Mouse (Mus musculus): ENCODE measurements around the gene Slc5a5.
"Not testable (repeated sequence)": the region's sequence is repeated elsewhere in the genome, so short reads cannot be mapped to it uniquely, and the experiment has no call there.

Gene Slc5a5

GRCm38 (mm10) chr8:70902211-70902610, 9.7 kb upstream of the Slc5a5 start:
- DNase-seq (ENCODE audit: low spot score): no peak

DNA sequence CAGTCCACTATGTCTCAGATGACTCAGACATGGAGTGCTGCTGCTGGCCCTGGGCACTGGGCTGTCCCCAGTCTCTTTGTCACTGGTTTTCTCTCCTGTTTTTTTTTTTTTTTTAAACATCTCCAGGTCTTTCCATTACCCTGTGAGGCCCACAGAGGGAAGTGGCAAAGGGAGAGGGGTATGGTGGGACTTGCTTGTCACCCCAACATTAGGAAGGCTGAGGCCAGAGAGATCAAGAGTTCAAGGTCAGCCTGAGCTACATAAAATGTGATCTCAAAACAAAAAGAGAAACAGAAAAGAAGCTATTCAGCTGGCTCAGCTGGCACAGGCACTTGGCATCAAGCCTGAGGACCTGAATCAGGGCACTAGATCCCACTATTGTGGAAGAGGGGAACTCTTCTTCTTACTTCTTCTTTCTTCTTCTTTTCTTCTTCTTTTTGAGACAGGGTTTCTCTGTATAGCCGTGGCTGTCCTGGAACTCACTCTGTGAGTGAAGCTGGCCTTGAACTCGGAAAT, 8.4 kb upstream of the Slc5a5 start:
- DNase-seq (ENCODE audit: low spot score): no peak

- DNase-seq (ENCODE audit: low spot score): no peak
These were observed 6.7 kb upstream of the Slc5a5 start for GRCm38 (mm10) chr8:70899226-70899625.

DNA sequence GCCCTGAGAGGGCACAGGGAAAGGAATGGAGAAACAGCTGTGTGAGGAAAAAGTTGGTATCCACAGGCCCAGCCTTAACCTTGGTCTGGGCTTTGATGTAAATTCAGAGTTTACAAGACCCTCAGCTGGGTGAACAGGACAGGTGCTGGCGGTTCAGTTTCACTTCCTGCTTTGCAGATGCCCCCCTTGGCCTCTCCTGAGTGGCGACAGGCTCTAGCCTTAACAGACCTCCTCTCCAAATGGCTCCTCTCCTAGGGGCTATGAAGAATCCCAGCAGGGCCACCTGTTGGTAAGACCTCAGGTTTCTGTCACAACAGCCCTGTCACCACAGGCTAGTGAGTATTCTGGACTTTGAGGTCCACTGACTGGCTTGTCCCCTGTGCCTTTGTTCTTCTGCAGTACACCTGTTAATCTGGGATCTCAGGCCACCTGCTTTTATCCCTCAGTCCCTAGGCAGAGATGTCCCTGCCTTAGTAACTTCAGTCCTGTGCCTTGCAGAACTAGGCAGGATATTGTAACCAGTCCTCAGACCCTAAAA, 6.2 kb upstream of the Slc5a5 start:
- DNase-seq (ENCODE audit: low spot score): no peak

GRCm38 (mm10) chr8:70897681-70898413, 5.3 kb upstream of the Slc5a5 start:
- DNase-seq (ENCODE audit: low spot score): peak; percentile 54

DNA sequence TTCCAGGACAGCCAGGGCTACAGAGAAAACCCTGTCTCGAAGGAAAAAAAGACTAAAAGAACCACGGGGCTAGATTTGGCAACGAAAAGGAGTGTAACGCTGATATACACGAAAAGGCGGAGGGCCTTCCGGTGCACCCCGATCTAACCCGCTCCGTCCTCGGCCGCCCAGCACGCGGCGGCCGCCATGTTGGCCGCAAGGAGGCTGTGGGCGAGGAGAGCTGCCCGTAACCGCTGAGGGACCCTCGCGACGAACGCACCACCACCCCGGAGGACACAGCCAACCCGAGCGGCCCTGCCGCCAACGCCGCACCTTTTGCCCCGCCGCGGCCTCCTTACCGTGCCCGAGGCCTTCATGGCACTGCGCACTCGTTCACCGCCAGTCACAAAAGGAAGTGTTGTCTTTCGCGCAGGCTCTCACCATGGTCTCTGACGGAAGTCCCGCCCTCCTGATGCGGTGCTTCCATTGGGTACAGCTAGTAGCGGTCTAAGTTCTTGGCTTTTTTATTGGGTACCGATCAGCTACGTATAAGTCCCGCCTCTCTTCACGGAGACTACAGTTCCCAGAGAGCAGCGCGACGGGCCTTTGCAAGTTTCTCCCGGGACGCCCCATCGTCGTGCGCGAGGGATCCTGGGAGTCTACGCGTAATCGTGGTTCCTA, 4.6 kb upstream of the Slc5a5 start, which contains the start of gene Rpl18a:
Gene Rpl18a (minus strand): TSS at position 392 of the 660 bp plus-strand sequence.
- DNase-seq (ENCODE audit: low spot score): peak; percentile 68

- no peak for DNase-seq (ENCODE audit: low spot score)
These were observed 3.9 kb upstream of the Slc5a5 start for GRCm38 (mm10) chr8:70896316-70897020.

DNA sequence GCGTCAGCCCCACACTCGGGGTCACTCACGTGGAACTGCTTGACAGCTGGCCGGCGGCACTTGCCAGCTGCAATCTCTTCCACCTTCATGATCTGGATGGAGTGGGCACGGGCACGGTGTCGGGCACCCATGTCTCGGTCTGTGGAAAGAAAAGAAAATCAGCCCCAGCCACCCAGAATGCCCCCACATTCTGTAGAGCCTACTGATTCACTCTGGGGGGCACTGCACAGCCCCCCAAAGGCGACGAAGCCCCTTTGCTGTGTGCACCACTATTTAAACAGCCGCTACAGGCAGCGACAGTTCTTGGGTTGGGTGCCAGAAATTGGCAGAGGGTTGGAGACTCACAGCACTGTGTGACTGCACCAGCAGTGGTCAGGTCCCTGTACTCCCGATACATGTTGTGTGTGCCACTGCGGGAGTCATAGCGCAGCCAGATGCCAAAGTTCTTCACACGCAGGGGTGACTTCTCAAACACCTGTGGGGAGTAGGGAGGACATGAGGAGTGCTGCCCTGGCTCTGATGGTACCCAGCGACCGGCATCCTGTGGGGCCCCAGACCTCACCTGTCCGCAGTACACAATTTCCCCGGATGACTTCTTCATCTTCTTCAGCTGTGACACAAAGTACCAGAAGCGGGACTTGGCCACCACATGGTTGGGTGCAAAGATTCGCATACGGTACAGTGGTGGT, 3.2 kb upstream of the Slc5a5 start:
- DNase-seq (ENCODE audit: low spot score): not testable (repeated sequence)

DNA sequence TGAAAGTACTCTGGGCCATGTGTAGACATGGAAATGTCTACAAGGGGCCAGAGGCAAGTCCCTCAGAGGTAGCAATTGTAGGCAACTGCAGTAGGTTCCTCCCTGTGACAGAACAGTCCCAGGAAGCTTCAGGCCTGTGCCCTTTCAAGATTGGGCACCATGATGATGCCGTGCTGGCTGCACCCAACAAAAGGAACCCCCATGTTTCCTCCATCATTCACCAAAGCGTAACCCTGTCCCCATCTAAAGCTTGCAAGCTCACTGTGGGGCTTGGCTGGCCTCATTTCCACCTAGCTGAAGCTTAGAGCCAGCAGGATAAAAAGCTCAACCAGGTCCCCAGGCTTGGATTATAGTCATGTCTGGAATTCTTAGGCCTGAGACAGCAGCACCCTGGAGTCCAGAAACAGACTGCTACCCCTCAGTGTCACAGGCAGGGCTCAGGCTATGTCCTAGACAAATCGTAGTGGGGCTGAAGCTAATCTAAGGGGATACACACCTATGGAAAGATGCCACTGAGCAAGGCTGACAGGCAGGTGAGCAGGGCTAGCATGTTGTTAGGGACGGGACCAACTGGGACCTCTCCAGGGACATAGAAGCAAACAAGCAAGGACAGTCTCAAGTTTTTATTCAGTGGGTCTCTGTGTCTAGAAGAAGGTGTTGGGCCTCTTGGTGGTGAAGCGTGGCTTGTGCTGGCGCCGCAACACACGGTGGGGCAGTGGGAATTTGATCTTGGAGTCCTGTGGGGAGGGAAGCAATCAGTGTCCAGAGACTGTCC, 2.4 kb upstream of the Slc5a5 start:
- no peak for DNase-seq (ENCODE audit: low spot score)

GRCm38 (mm10) chr8:70894385-70894720, 1.8 kb upstream of the Slc5a5 start:
- no peak for DNase-seq (ENCODE audit: low spot score)

- DNase-seq (ENCODE audit: low spot score): no peak
These were observed 1.3 kb upstream of the Slc5a5 start for GRCm38 (mm10) chr8:70893656-70894384.

- DNase-seq (ENCODE audit: low spot score): no peak
These were observed 519 bp upstream of the Slc5a5 start for GRCm38 (mm10) chr8:70892896-70893655.

- DNase-seq (ENCODE audit: low spot score): no peak
These were observed 1.2 kb downstream of the Slc5a5 start for GRCm38 (mm10) chr8:70891356-70891755.

- DNase-seq (ENCODE audit: low spot score): no peak
These were observed 1.9 kb downstream of the Slc5a5 start for GRCm38 (mm10) chr8:70890656-70891055.

- no peak for DNase-seq (ENCODE audit: low spot score)
These were observed 4.9 kb downstream of the Slc5a5 start for GRCm38 (mm10) chr8:70887669-70888068.

GRCm38 (mm10) chr8:70885612-70886011, 6.9 kb downstream of the Slc5a5 start:
- no peak for DNase-seq (ENCODE audit: low spot score)

DNA sequence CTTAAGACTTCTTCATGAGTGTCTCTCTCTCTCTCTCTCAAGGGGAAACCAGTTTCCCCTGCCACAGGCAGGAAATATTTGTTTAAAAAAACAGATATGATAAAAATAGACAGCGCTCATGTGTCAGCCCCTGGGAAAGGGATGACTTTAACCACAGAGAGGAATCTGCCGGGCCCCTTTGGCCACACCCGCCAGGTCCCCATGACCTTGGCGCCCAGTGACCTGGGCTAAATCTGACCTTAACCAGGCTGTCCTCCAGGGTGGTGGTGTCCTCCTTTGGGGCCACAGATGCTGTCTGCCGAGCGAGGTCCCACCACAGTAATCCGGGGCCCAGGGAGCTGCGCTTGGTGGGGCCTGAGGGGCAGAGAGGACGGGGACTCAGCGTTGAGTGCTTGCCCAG, 7.9 kb downstream of the Slc5a5 start:
- no peak for DNase-seq (ENCODE audit: low spot score)

DNA sequence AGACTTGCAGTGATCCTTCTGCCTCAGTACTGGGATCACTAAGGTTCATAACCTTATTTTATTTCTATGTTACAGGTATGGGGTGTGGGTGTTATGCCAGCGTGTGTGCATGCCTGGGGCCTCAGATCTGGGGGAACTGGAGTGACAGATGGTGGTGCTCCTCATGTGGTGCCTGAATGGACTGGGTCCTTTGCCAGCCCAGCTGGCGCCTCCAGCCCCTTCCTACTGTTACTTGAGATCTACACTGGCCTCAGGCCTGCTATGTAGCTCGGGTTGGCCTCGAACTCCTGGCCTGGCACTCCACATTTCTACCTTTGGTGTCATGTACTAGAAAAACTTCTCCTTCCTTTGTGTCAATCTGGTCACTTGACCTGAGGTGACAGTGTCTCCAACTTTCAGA, 8.4 kb downstream of the Slc5a5 start:
- no peak for DNase-seq (ENCODE audit: low spot score)

- DNase-seq (ENCODE audit: low spot score): no peak
These were observed 12.0 kb downstream of the Slc5a5 start for GRCm38 (mm10) chr8:70880546-70880945.

DNA sequence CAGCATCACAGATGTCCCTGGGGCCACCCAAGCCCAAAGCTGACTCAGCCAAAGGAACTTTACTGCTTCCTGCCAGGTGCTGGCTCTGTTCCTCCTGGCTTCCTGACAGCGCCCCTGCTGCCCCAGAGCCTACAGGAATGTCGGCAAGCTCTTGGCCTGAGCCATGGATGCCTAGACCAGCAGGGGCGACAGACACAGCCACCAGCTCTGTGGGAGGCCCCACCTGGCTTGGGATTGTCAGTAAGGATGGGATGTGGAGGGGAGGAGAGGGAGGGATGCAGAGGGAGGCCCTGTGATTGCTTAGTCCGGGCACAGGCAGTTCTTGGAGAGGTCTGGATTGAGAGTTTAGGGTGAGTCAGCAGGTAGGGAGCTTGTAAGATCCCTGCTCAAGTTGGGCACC, 12.4 kb downstream of the Slc5a5 start:
- peak; percentile 8 for DNase-seq (ENCODE audit: low spot score)
